Mouse (Mus musculus): ENCODE measurements around the gene Fiz1. TPM values are rescaled to one million over a fixed set of nuclear protein-coding genes. Genes with fewer than 3 reads are reported as not detected.

Fiz1 gene
- total RNA-seq, 2 experiments from 2014 or later = 17.7 to 39.2 TPM

Other genes with a start within 250 kb of the Fiz1 start
- gene Fam71e2, start 243.4 kb downstream of the Fiz1 start, total RNA-seq (2015) = not detected in 2 replicates
- gene Fam71e2, start 243.4 kb downstream of the Fiz1 start, total RNA-seq (2017) = not detected in 2 replicates
- gene Il11, start 231.8 kb downstream of the Fiz1 start, total RNA-seq (2015) = 0.17 TPM in 1 of 2 replicates, not detected in the other
- not detected in 2 replicates for gene Il11, start 231.8 kb downstream of the Fiz1 start, total RNA-seq (2017)
- not detected in 2 replicates for gene Tmem190, start 231.8 kb downstream of the Fiz1 start, total RNA-seq (2015)
- not detected in 2 replicates for gene Tmem190, start 231.8 kb downstream of the Fiz1 start, total RNA-seq (2017)
- 6.2 and 10.5 TPM in 2 replicates for gene Tmem238, start 225.0 kb downstream of the Fiz1 start, total RNA-seq (2015)
- gene Tmem238, start 225.0 kb downstream of the Fiz1 start, total RNA-seq (2017) = 5.4 and 5.5 TPM in 2 replicates
- 1,898 and 2,111 TPM in 2 replicates for gene Rpl28, start 221.8 kb downstream of the Fiz1 start, total RNA-seq (2015)
- gene Rpl28, start 221.8 kb downstream of the Fiz1 start, total RNA-seq (2017) = 686 and 710 TPM in 2 replicates
- gene Ube2s, start 202.1 kb downstream of the Fiz1 start, total RNA-seq (2015) = 280 and 341 TPM in 2 replicates
- 169 and 190 TPM in 2 replicates for gene Ube2s, start 202.1 kb downstream of the Fiz1 start, total RNA-seq (2017)
- 0.05 TPM in 1 of 2 replicates, not detected in the other for gene Shisa7, start 170.0 kb downstream of the Fiz1 start, total RNA-seq (2015)
- gene Shisa7, start 170.0 kb downstream of the Fiz1 start, total RNA-seq (2017) = not detected in 2 replicates
- gene Isoc2b, start 144.4 kb downstream of the Fiz1 start, total RNA-seq (2015) = 9.1 and 13.4 TPM in 2 replicates
- 34.9 and 98.1 TPM in 2 replicates for gene Isoc2b, start 144.4 kb downstream of the Fiz1 start, total RNA-seq (2017)
- gene Isoc2a, start 137.5 kb downstream of the Fiz1 start, total RNA-seq (2015) = 2.4 and 3.1 TPM in 2 replicates
- gene Isoc2a, start 137.5 kb downstream of the Fiz1 start, total RNA-seq (2017) = 7.3 and 8.7 TPM in 2 replicates
- not detected in 2 replicates for gene Gm36210, start 108.2 kb downstream of the Fiz1 start, total RNA-seq (2015)
- gene Gm36210, start 108.2 kb downstream of the Fiz1 start, total RNA-seq (2017) = not detected in 2 replicates
- 7.4 and 8.0 TPM in 2 replicates for gene Zfp628, start 99.5 kb downstream of the Fiz1 start, total RNA-seq (2015)
- 1.9 and 2.7 TPM in 2 replicates for gene Zfp628, start 99.5 kb downstream of the Fiz1 start, total RNA-seq (2017)
- 0.20 and 0.64 TPM in 2 replicates for gene Nat14, start 92.7 kb downstream of the Fiz1 start, total RNA-seq (2015)
- not detected in 2 replicates for gene Nat14, start 92.7 kb downstream of the Fiz1 start, total RNA-seq (2017)
- gene Ssc5d, start 88.9 kb downstream of the Fiz1 start, total RNA-seq (2015) = not detected in 2 replicates
- gene Ssc5d, start 88.9 kb downstream of the Fiz1 start, total RNA-seq (2017) = 0.10 TPM in 1 of 2 replicates, not detected in the other
- not detected in 2 replicates for gene Sbk2, start 50.3 kb downstream of the Fiz1 start, total RNA-seq (2015)
- gene Sbk2, start 50.3 kb downstream of the Fiz1 start, total RNA-seq (2017) = not detected in 2 replicates
- not detected in 2 replicates for gene Sbk3, start 43.5 kb downstream of the Fiz1 start, total RNA-seq (2015)
- gene Sbk3, start 43.5 kb downstream of the Fiz1 start, total RNA-seq (2017) = not detected in 2 replicates
- 11.1 and 14.3 TPM in 2 replicates for gene Zfp579, start 18.5 kb downstream of the Fiz1 start, total RNA-seq (2015)
- gene Zfp579, start 18.5 kb downstream of the Fiz1 start, total RNA-seq (2017) = 2.7 and 4.2 TPM in 2 replicates
- 11.0 and 13.0 TPM in 2 replicates for gene Zfp524, start 282 bp downstream of the Fiz1 start, total RNA-seq (2015)
- 5.5 and 7.4 TPM in 2 replicates for gene Zfp524, start 282 bp downstream of the Fiz1 start, total RNA-seq (2017)
- 1.9 and 4.6 TPM in 2 replicates for gene Gm44973, start 799 bp upstream of the Fiz1 start, total RNA-seq (2015)
- not detected in 2 replicates for gene Gm44973, start 799 bp upstream of the Fiz1 start, total RNA-seq (2017)
- 13.2 and 14.5 TPM in 2 replicates for gene Zfp865, start 5.7 kb upstream of the Fiz1 start, total RNA-seq (2015)
- 12.4 and 14.4 TPM in 2 replicates for gene Zfp865, start 5.7 kb upstream of the Fiz1 start, total RNA-seq (2017)
- 0.57 TPM in 1 of 2 replicates, not detected in the other for gene Ccdc106, start 5.9 kb upstream of the Fiz1 start, total RNA-seq (2015)
- gene Ccdc106, start 5.9 kb upstream of the Fiz1 start, total RNA-seq (2017) = 0.21 TPM in 1 of 2 replicates, not detected in the other
- gene 4632433K11Rik, start 19.4 kb upstream of the Fiz1 start, total RNA-seq (2015) = not detected in 2 replicates
- 0.88 TPM in 1 of 2 replicates, not detected in the other for gene 4632433K11Rik, start 19.4 kb upstream of the Fiz1 start, total RNA-seq (2017)
- gene Zfp784, start 23.7 kb upstream of the Fiz1 start, total RNA-seq (2015) = 0.72 and 1.5 TPM in 2 replicates
- 1.6 and 1.7 TPM in 2 replicates for gene Zfp784, start 23.7 kb upstream of the Fiz1 start, total RNA-seq (2017)
- gene Zfp580, start 36.8 kb upstream of the Fiz1 start, total RNA-seq (2015) = 2.3 and 3.0 TPM in 2 replicates
- gene Zfp580, start 36.8 kb upstream of the Fiz1 start, total RNA-seq (2017) = 0.24 and 0.67 TPM in 2 replicates
- gene U2af2, start 47.4 kb upstream of the Fiz1 start, total RNA-seq (2015) = 99.3 TPM in 2 replicates
- 225 and 247 TPM in 2 replicates for gene U2af2, start 47.4 kb upstream of the Fiz1 start, total RNA-seq (2017)
- 41.0 and 42.0 TPM in 2 replicates for gene Epn1, start 65.5 kb upstream of the Fiz1 start, total RNA-seq (2015)
- 37.0 and 51.5 TPM in 2 replicates for gene Epn1, start 65.5 kb upstream of the Fiz1 start, total RNA-seq (2017)
- not detected in 2 replicates for gene Rfpl4, start 102.3 kb upstream of the Fiz1 start, total RNA-seq (2015)
- gene Rfpl4, start 102.3 kb upstream of the Fiz1 start, total RNA-seq (2017) = not detected in 2 replicates
- gene Rasl2-9, start 111.3 kb upstream of the Fiz1 start, total RNA-seq (2015) = not detected in 2 replicates
- gene Rasl2-9, start 111.3 kb upstream of the Fiz1 start, total RNA-seq (2017) = not detected in 2 replicates
- gene Vmn1r55, start 135.0 kb upstream of the Fiz1 start, total RNA-seq (2015) = not detected in 2 replicates
- gene Vmn1r55, start 135.0 kb upstream of the Fiz1 start, total RNA-seq (2017) = not detected in 2 replicates
- gene Vmn1r56, start 182.1 kb upstream of the Fiz1 start, total RNA-seq (2015) = not detected in 2 replicates
- not detected in 2 replicates for gene Vmn1r56, start 182.1 kb upstream of the Fiz1 start, total RNA-seq (2017)
- gene Vmn1r57, start 203.8 kb upstream of the Fiz1 start, total RNA-seq (2015) = not detected in 2 replicates
- gene Vmn1r57, start 203.8 kb upstream of the Fiz1 start, total RNA-seq (2017) = not detected in 2 replicates

Measured in megakaryocyte progenitor cell, adult 5-6 weeks (primary cell).